Mouse (Mus musculus): ENCODE measurements around the gene Gm38655. TPM values are rescaled to one million over a fixed set of nuclear protein-coding genes. Genes with fewer than 3 reads are reported as not detected.

Gm38655 gene
- polyA plus RNA-seq, 1 experiment, result not detected

DNA sequence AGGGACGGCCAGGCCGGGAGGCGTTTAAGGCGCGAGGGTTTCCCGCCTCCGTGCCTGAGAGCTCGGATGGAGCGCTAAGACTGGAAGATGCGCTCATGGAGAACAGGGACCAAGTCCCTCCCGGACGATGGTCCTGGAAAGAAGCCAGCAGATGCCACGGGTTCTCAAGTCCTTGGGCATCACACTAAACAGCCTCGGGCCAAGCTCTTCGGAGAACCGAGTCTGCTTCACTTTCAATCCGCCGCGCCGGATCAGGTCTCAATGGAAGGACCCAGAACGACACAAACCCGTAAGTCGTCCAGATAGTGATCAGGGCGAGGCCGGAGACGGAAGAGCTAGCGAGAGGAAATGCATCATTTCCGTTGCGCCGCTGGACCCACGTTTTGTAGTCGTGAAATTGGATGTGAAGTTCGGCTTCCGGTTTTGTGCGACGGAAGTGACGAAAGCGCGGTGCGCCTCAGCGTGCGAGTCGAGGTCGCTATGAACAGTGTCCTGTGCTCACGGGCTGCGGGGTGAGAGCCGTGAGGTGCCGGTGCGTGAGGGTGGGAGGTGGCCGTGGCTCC is 8.9 kb upstream of the Gm38655 start, which contains the start of gene BC003965:
Gene BC003965, plus strand, starts transcription at position 426 of the 563 bp plus-strand sequence.
- TF ChIP-seq EP300 (IDR thresholded peaks at IDR 0.05; ENCODE audit: insufficient read depth, low read depth, low read length) (peak; percentile 79; the same call in 1 of the 2 replicates), CTCF (IDR thresholded peaks at IDR 0.05; ENCODE audit: low read depth, low read length) (no peak), POLR2A (IDR thresholded peaks at IDR 0.05; ENCODE audit: insufficient read depth, low read length) (peak; percentile 82)
- Histone ChIP-seq H3K36me3 (ENCODE audit: control insufficient read depth, insufficient read depth, low read length, poor library complexity, severe bottlenecking) (0 out of 2 replicates have a peak, but pooled peaks cover 3% of the 10 kb centered on the region), H3K4me3 (ENCODE audit: low read depth, low read length) (peak within 1 kb of the TSS; percentile 87), H3K4me1 (ENCODE audit: control insufficient read depth, insufficient read depth, low read length) (no peaks in the 10 kb centered on the region), H3K27ac (ENCODE audit: insufficient read depth, low read length) (peak within 1 kb of the TSS; percentile 35), H3K9ac (ENCODE audit: low read depth, poor library complexity, severe bottlenecking) (peak within 1 kb of the TSS; percentile 78), H3K9me3 (replicated peaks; ENCODE audit: control insufficient read depth, insufficient read depth, low read length, poor library complexity, severe bottlenecking) (no peaks in the 10 kb centered on the region), H3K27me3 (ENCODE audit: control insufficient read depth, insufficient read depth, low read length, poor library complexity, severe bottlenecking) (no peaks in the 10 kb centered on the region)

DNA sequence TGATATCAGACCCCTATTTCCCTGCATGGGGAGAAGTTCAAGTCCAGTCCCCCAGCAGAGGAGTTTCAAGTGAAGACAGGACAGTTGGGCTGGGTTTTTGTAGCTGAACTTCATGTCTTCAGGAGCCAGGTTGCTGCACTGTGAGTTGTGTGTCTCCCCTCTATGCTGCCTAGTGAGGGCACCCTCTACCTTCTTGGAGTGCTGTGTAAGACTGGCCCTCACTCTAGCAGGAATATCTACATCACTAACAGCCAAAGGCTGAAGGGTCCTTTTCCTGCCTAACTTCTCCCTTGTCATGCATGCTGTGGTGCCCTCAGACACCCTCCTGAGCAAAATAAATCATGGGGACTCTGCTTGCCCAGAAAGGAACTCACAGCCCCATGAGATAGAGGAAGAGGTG is 8.0 kb upstream of the Gm38655 start:
- Histone ChIP-seq H3K9me3 (replicated peaks; ENCODE audit: control insufficient read depth, insufficient read depth, low read length, poor library complexity, severe bottlenecking) (no peaks in the 10 kb centered on the region), H3K4me1 (ENCODE audit: control insufficient read depth, insufficient read depth, low read length) (no peaks in the 10 kb centered on the region), H3K9ac (ENCODE audit: low read depth, poor library complexity, severe bottlenecking) (no peak overlapping the region), H3K4me3 (ENCODE audit: low read depth, low read length) (no peak overlapping the region), H3K27ac (ENCODE audit: insufficient read depth, low read length) (no peak overlapping the region), H3K27me3 (ENCODE audit: control insufficient read depth, insufficient read depth, low read length, poor library complexity, severe bottlenecking) (no peaks in the 10 kb centered on the region), H3K36me3 (ENCODE audit: control insufficient read depth, insufficient read depth, low read length, poor library complexity, severe bottlenecking) (0 out of 2 replicates have a peak, but pooled peaks cover 3% of the 10 kb centered on the region)
- TF ChIP-seq CTCF (IDR thresholded peaks at IDR 0.05; ENCODE audit: low read depth, low read length), result no peak
- no peak for TF ChIP-seq EP300 (IDR thresholded peaks at IDR 0.05; ENCODE audit: insufficient read depth, low read depth, low read length)
- no peak for TF ChIP-seq POLR2A (IDR thresholded peaks at IDR 0.05; ENCODE audit: insufficient read depth, low read length)

DNA sequence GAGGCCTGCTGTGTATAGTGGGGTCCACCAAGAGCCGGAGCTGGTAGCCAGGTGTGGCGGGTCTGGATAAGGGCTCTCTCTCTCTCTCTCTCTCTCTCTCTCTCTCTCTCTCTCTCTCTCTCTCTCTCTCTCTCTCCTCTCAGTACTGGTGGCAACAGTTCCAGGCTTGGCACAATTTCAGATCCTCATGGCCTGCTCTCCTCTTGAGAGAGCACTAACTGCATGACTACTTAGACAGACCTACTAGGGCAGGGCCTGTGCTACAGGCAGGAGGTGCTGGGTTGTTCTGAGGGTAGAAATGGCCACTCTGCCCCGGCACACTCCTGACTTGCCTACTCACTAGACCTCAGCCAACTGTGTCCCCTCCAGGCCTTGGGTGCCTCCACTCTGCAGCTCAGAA is 2.7 kb downstream of the Gm38655 start:
- Histone ChIP-seq H3K27ac (ENCODE audit: insufficient read depth, low read length) (no peak overlapping the region), H3K4me1 (ENCODE audit: control insufficient read depth, insufficient read depth, low read length) (peaks cover 2% of the 10 kb centered on the region), H3K27me3 (ENCODE audit: control insufficient read depth, insufficient read depth, low read length, poor library complexity, severe bottlenecking) (no peaks in the 10 kb centered on the region), H3K4me3 (ENCODE audit: low read depth, low read length) (no peak overlapping the region), H3K9ac (ENCODE audit: low read depth, poor library complexity, severe bottlenecking) (no peak overlapping the region), H3K36me3 (ENCODE audit: control insufficient read depth, insufficient read depth, low read length, poor library complexity, severe bottlenecking) (no peaks in the 10 kb centered on the region), H3K9me3 (replicated peaks; ENCODE audit: control insufficient read depth, insufficient read depth, low read length, poor library complexity, severe bottlenecking) (no peaks in the 10 kb centered on the region)
- TF ChIP-seq CTCF (IDR thresholded peaks at IDR 0.05; ENCODE audit: low read depth, low read length), result no peak
- no peak for TF ChIP-seq POLR2A (IDR thresholded peaks at IDR 0.05; ENCODE audit: insufficient read depth, low read length)
- no peak for TF ChIP-seq EP300 (IDR thresholded peaks at IDR 0.05; ENCODE audit: insufficient read depth, low read depth, low read length)

DNA sequence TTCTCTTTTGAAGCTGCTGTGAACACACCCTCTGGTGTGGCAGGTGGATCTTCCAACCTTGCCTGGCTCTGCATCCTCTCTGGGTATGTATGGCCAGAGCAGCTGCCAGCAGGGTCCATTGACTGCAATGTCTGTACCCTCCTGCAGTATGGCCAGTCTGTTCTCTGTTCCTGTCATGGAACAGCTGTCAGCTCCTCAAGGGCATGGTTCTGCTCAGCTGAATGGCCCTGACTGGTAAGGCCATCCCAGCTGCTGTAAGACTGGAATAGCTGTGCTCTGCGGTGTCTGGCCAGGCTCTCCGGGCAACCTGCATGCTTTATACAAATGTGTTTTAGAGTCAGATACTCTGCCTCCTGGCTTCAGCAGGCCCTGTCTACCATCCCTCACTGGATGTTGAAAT is 5.6 kb downstream of the Gm38655 start:
- peaks cover 2% of the 10 kb centered on the region for H3K4me1 ChIP-seq (ENCODE audit: control insufficient read depth, insufficient read depth, low read length)

DNA sequence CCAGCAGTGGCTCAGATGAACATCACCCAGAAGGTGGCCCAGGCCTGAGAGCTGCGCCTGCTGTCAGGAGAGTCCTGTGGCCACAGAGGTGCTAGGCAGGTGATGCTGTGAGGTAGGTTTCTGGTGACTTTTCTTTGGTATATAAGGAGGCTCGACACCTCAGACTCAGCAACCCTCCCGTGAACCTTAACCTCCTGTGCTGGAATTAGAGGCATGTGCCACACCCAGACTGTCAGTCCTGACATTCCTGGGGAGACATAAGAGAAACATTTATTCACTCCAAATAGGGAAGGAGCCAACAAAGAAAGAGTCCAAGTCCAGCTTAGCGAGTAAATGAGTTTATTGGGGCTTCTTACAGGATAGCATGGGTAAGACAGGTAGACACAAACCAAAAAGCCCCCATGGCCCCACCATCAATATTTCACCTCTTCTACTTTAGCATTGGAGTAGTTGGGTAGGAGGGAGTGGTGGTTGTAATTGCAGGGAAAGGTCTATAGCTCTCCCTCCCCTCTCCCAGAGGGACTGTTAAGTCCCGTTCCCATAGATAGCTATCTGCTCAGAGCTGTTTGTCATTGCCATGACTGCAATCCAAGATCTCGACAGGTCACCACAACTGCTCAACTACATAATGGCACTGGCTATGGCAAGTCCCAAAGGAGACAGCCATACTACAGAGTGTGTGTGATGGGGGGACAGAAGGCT is 9.2 kb downstream of the Gm38655 start:
- no peak overlapping the region for H3K4me3 ChIP-seq (ENCODE audit: low read depth, low read length)
- H3K36me3 ChIP-seq (ENCODE audit: control insufficient read depth, insufficient read depth, low read length, poor library complexity, severe bottlenecking), result no peaks in the 10 kb centered on the region
- no peaks in the 10 kb centered on the region for H3K27me3 ChIP-seq (ENCODE audit: control insufficient read depth, insufficient read depth, low read length, poor library complexity, severe bottlenecking)
- no peak for TF ChIP-seq CTCF (IDR thresholded peaks at IDR 0.05; ENCODE audit: low read depth, low read length)
- no peak for TF ChIP-seq POLR2A (IDR thresholded peaks at IDR 0.05; ENCODE audit: insufficient read depth, low read length)
- TF ChIP-seq EP300 (IDR thresholded peaks at IDR 0.05; ENCODE audit: insufficient read depth, low read depth, low read length), result no peak
- no peak overlapping the region for H3K9ac ChIP-seq (ENCODE audit: low read depth, poor library complexity, severe bottlenecking)
- no peak overlapping the region for H3K27ac ChIP-seq (ENCODE audit: insufficient read depth, low read length)
- H3K4me1 ChIP-seq (ENCODE audit: control insufficient read depth, insufficient read depth, low read length), result no peaks in the 10 kb centered on the region
- H3K9me3 ChIP-seq (replicated peaks; ENCODE audit: control insufficient read depth, insufficient read depth, low read length, poor library complexity, severe bottlenecking), result no peaks in the 10 kb centered on the region

More for the DNA sequence above, 5.6 kb downstream of the Gm38655 start:
- Histone ChIP-seq H3K36me3 (ENCODE audit: control insufficient read depth, insufficient read depth, low read length, poor library complexity, severe bottlenecking) (no peaks in the 10 kb centered on the region), H3K4me3 (ENCODE audit: low read depth, low read length) (no peak overlapping the region), H3K9ac (ENCODE audit: low read depth, poor library complexity, severe bottlenecking) (no peak overlapping the region), H3K27ac (ENCODE audit: insufficient read depth, low read length) (no peak overlapping the region), H3K9me3 (replicated peaks; ENCODE audit: control insufficient read depth, insufficient read depth, low read length, poor library complexity, severe bottlenecking) (no peaks in the 10 kb centered on the region), H3K27me3 (ENCODE audit: control insufficient read depth, insufficient read depth, low read length, poor library complexity, severe bottlenecking) (no peaks in the 10 kb centered on the region)
- TF ChIP-seq EP300 (IDR thresholded peaks at IDR 0.05; ENCODE audit: insufficient read depth, low read depth, low read length), result no peak
- no peak for TF ChIP-seq CTCF (IDR thresholded peaks at IDR 0.05; ENCODE audit: low read depth, low read length)
- no peak for TF ChIP-seq POLR2A (IDR thresholded peaks at IDR 0.05; ENCODE audit: insufficient read depth, low read length)

DNA sequence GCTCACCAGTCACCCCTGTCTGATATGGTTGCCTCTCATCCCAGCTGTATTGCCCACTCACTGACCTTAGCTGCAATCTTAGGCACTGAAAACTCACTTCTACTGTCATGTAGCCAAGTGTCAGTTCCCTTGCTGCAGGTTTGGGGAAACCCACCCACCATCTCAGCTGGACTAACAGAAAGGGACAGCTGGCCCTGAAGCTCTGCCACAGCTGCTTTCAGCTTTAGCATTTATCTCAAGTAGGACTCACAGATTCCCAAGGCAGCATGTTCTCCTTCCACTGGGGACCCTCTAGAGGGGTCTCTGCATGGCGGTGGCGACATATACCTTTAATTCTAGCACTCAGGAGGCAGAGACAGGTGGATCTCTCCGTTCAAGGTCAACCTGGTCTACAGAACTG is 10.5 kb downstream of the Gm38655 start:
- Histone ChIP-seq H3K27me3 (ENCODE audit: control insufficient read depth, insufficient read depth, low read length, poor library complexity, severe bottlenecking) (no peaks in the 10 kb centered on the region), H3K9ac (ENCODE audit: low read depth, poor library complexity, severe bottlenecking) (no peak overlapping the region), H3K4me1 (ENCODE audit: control insufficient read depth, insufficient read depth, low read length) (no peaks in the 10 kb centered on the region), H3K9me3 (replicated peaks; ENCODE audit: control insufficient read depth, insufficient read depth, low read length, poor library complexity, severe bottlenecking) (no peaks in the 10 kb centered on the region), H3K4me3 (ENCODE audit: low read depth, low read length) (no peak overlapping the region), H3K27ac (ENCODE audit: insufficient read depth, low read length) (no peak overlapping the region), H3K36me3 (ENCODE audit: control insufficient read depth, insufficient read depth, low read length, poor library complexity, severe bottlenecking) (0 out of 2 replicates have a peak, but pooled peaks cover 2% of the 10 kb centered on the region)
- TF ChIP-seq CTCF (IDR thresholded peaks at IDR 0.05; ENCODE audit: low read depth, low read length) (no peak), POLR2A (IDR thresholded peaks at IDR 0.05; ENCODE audit: insufficient read depth, low read length) (no peak), EP300 (IDR thresholded peaks at IDR 0.05; ENCODE audit: insufficient read depth, low read depth, low read length) (no peak)
